Mouse (Mus musculus) heart, adult 2 months (tissue): ENCODE results near the gene Sept4. TPM values are rescaled to one million over a fixed set of nuclear protein-coding genes. Genes with fewer than 3 reads are reported as not detected.

Source experiments
- DNase-seq, 2 experiments: peaks; one replicate each; pipeline ENCODE4 v3.0.0; 2021
- H3K27ac ChIP-seq: fragments of 200-600 bp; 2 replicates; pipeline ENCODE4 v1.8.1; 2022
- H3K27me3 ChIP-seq: fragments of 200-500 bp; 2 replicates; pipeline ENCODE4 v1.6.1; 2012; ENCODE audit warnings: mild to moderate bottlenecking, low read length, inconsistent platforms, mixed read lengths; ENCODE audit not compliant: control insufficient read depth, insufficient read depth
- H3K36me3 ChIP-seq: fragments of 200-500 bp; 2 replicates; pipeline ENCODE4 v1.6.1; 2012; ENCODE audit warnings: low read length, inconsistent platforms; ENCODE audit not compliant: control insufficient read depth, insufficient read depth
- H3K4me1 ChIP-seq: fragments of 200-500 bp; 2 replicates; pipeline ENCODE4 v1.6.1; 2011; ENCODE audit warnings: low read length; ENCODE audit not compliant: control insufficient read depth, insufficient read depth
- H3K4me3 ChIP-seq: fragments of 200-600 bp; 2 replicates; pipeline ENCODE4 v1.8.1; 2022
- H3K79me2 ChIP-seq: fragments of 200-500 bp; replicated peaks from 2 replicates; pipeline ENCODE4 v1.6.1; 2012; ENCODE audit warnings: mild to moderate bottlenecking, inconsistent platforms, low read length, moderate library complexity, mixed read lengths; ENCODE audit not compliant: control insufficient read depth, insufficient read depth
- H3K9ac ChIP-seq: fragments of 200-500 bp; 2 replicates; pipeline ENCODE4 v1.6.1; 2012; ENCODE audit warnings: low read depth, mild to moderate bottlenecking, control low read depth, inconsistent platforms, low read length, mixed read lengths
- CTCF ChIP-seq: fragments of 200-600 bp; IDR thresholded peaks from 2 replicates; pipeline ENCODE4 v1.8.1; 2022; ENCODE audit warnings: antibody characterized with exemption, mild to moderate bottlenecking, moderate library complexity
- EP300 ChIP-seq: fragments of 200-500 bp; IDR thresholded peaks from 2 replicates; pipeline ENCODE4 v1.6.1; 2011; ENCODE audit warnings: low read depth, low read length, control low read depth; ENCODE audit not compliant: insufficient read depth
- POLR2A ChIP-seq: fragments of 200-500 bp; IDR thresholded peaks from 2 replicates; pipeline ENCODE4 v1.6.1; 2011; ENCODE audit warnings: mild to moderate bottlenecking, low read depth, low read length, control low read depth; ENCODE audit not compliant: insufficient read depth
- WGBS: fragments of 180-500 bp; shearing (Covaris S2); methylation state at CpG from one replicate; pipeline ENCODE4 v1.1.7; 2018; 5-methylcytosine and 5-hydroxymethylcytosine counted together
- intact Hi-C: fragments of 180-260 bp; cut with DNase I; formaldehyde crosslinking; loops from one replicate; pipeline ENCODE4 v1.15.1; 2025
- polyA plus RNA-seq: library from polyadenylated mRNA; depleted of rRNA; stranded (reverse); fragments of >200 nt; gene quantifications from 2 replicates; pipeline ENCODE4 v1.2.3, GENCODE M21; 2012
- total RNA-seq, 2 experiments: library from RNA; stranded (reverse); gene quantifications; 2 replicates each; pipeline ENCODE4 v1.2.3; 2021

Gene Sept4
- total and polyA plus RNA-seq, 3 experiments = 36.7 to 39.9 (median 38.6) TPM

DNA sequence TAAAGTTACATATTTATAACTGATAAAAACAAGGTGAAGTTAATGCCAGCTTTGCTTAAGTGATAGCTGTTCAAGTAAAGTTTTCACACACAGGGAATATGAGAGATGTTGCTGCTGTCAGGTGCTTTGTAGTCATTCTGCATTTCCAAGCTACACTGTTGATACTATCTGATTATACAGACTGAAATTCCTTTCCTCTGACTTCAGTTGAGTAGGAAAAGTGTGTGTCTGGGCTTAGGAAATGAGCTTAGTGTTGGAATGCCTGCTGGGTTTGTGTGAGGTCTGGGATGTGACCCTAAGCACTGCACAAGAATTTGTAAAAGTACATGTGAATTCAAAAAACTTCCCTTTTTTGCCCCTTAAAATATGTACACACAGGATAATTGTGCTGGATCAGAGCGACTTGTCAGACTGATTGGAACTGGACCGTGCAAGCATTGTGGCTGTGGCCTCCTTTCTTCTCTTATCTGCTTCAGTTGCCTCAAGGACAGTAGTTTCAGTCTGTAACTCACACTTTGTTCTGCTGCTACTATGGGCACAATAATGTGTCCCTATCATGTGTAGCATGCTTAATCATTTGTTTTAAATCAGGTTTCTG is 13.5 kb upstream of the Sept4 start:
- intact Hi-C loops = loop anchor here (2.0 kb wide), 1 partner anchor 30 kb away; no protein-coding TSS in a partner anchor
- DNase-seq = no peak
- 18% methylated on average over 2 of the region's 2 CpGs for WGBS
- H3K79me2 ChIP-seq = no peaks in the 10 kb centered on the region
- no peak overlapping the region for H3K9ac ChIP-seq
- no peak overlapping the region for H3K4me3 ChIP-seq
- no peak for TF ChIP-seq POLR2A
- no peak for TF ChIP-seq EP300
- TF ChIP-seq CTCF = no peak
- peaks cover 2% of the 10 kb centered on the region; the same call in 1 of the 2 replicates for H3K36me3 ChIP-seq
- no peaks in the 10 kb centered on the region for H3K27me3 ChIP-seq
- H3K27ac ChIP-seq = peak overlapping the region; percentile 51; the same call in 1 of the 2 replicates
- peaks cover 5% of the 10 kb centered on the region for H3K4me1 ChIP-seq

DNA sequence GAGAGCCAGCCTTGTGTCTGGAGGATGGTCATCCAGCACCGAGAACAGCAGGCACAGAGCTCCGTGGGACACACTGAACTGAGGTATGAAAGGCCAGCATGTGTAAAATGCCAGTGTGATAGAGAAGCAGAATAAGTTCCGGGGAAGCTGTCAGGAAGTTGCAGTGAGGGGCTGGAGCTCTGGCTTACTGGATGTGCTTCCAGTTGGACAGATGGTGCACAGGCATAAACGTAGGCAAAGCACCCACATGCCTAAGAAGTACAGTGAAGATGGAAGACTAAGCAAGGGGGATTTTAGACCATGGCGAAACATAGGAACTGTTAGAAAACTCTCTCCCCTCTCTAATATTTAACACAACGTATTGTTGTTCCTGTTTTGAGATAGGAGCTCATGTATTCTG is 7.5 kb upstream of the Sept4 start:
- no peak overlapping the region for H3K9ac ChIP-seq
- TF ChIP-seq CTCF = no peak
- TF ChIP-seq POLR2A = no peak
- no peak for TF ChIP-seq EP300
- no peaks in the 10 kb centered on the region for H3K36me3 ChIP-seq
- no peak overlapping the region for H3K4me3 ChIP-seq
- intact Hi-C loops = no loop called here
- WGBS = 46% methylated on average over 6 of the region's 6 CpGs
- no peaks in the 10 kb centered on the region for H3K4me1 ChIP-seq
- no peaks in the 10 kb centered on the region for H3K27me3 ChIP-seq
- DNase-seq = no peak
- H3K27ac ChIP-seq = no peak overlapping the region
- H3K79me2 ChIP-seq = no peaks in the 10 kb centered on the region

DNA sequence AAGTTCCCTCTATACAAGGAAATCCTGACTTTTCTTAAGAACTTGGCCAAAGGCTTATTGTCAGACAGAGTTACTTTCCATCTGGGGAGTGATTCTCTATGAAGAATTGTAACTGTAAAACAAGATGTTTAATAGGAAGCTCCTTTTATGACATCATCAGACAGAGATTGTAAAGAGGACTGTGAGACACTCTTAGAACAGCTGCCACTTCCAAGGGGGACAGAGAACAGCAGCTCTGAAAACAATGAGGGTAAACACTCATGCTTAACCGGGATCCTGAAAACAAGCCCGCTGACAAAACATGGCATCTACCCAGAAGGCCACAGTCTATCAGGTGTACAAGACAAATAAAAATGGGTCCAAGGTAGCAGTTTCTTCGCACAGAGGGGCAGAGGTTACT is 2.2 kb upstream of the Sept4 start, which contains the start of gene Gm11492:
TSS of gene Gm11492 (plus strand) at position 153 of the 400 bp plus-strand sequence.
- TF ChIP-seq EP300 (no peak), POLR2A (peak; percentile 23; the same call in 1 of the 2 replicates), CTCF (no peak)
- Histone ChIP-seq H3K4me3 (no peak within 1 kb of the TSS), H3K27ac (peak within 1 kb of the TSS; percentile 81), H3K79me2 (no peaks in the 10 kb centered on the region), H3K4me1 (peaks cover 22% of the 10 kb centered on the region), H3K9ac (no peak within 1 kb of the TSS), H3K36me3 (peaks cover 2% of the 10 kb centered on the region; the same call in 1 of the 2 replicates), H3K27me3 (no peaks in the 10 kb centered on the region)
- 47% methylated on average over 3 of the region's 3 CpGs for WGBS
- DNase-seq = no peak
- intact Hi-C loops = no loop called here

DNA sequence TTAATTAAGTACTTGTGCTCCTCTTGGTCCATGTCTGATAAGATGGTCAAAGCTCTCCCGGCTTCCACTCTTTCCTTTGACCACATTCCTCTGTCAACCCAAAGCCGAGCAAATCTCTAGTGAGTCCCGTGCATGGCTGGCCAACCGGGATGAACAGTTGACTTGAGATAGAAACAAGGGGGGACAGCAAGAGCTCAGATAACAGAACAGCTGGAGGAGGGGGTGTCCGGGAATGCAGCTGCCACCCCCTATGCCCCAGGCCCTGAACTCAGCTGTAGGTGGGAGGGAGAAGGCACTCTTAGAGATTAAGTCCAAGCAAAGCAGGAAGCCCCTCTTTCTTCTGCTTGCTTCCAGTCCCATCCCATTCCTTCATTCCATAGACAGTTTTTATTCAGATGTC is 2.0 kb downstream of the Sept4 start:
- peaks cover 27% of the 10 kb centered on the region for H3K4me1 ChIP-seq
- peaks cover 2% of the 10 kb centered on the region; the same call in 1 of the 2 replicates for H3K36me3 ChIP-seq
- no peak for TF ChIP-seq CTCF
- no peak for TF ChIP-seq POLR2A
- no peak for TF ChIP-seq EP300
- no peak overlapping the region for H3K4me3 ChIP-seq
- 16% methylated on average over 5 of the region's 5 CpGs for WGBS
- no peak for DNase-seq
- no peaks in the 10 kb centered on the region for H3K79me2 ChIP-seq
- intact Hi-C loops = no loop called here
- no peaks in the 10 kb centered on the region for H3K27me3 ChIP-seq
- no peak overlapping the region for H3K9ac ChIP-seq
- peak overlapping the region; percentile 79 for H3K27ac ChIP-seq

DNA sequence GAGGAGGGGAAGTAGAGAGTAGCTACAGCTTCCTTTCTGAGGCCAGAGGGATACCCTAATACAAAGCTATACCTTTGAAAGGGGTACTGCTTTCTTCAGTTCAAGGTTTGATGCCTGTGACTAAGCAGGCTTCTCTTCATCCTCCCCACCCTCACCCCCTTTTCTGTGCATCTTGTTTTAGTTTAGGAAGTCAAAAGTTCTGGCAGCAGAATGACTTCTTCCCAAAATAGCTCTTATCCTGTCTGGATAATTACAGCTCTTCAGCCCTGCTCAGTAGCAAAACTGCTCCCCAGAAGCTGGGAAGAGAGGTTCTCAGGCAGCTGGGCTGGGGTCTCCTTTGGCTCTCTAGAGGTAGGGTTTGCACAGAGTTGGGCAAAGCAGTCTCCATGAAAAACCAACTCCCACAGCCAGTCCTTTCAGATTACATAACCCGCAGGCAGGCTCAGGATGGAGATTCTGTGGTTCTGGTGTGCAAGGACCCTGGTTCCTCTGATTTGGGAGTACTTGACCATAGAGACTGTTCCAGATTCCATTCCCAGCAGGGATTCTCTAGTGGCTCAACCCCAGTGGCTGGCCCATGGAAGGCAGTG is 2.8 kb downstream of the Sept4 start:
- H3K79me2 ChIP-seq = no peaks in the 10 kb centered on the region
- H3K36me3 ChIP-seq = peaks cover 2% of the 10 kb centered on the region; the same call in 1 of the 2 replicates
- H3K9ac ChIP-seq = peak overlapping the region; percentile 31
- peak in 1 of 2 experiments; percentile 37 for DNase-seq
- TF ChIP-seq EP300 (no peak), POLR2A (no peak), CTCF (no peak)
- H3K4me3 ChIP-seq = no peak overlapping the region
- intact Hi-C loops = no loop called here
- no peaks in the 10 kb centered on the region for H3K27me3 ChIP-seq
- H3K27ac ChIP-seq = peak overlapping the region; percentile 79
- peaks cover 27% of the 10 kb centered on the region for H3K4me1 ChIP-seq
- WGBS = 42% methylated on average over 1 of the region's 1 CpGs

DNA sequence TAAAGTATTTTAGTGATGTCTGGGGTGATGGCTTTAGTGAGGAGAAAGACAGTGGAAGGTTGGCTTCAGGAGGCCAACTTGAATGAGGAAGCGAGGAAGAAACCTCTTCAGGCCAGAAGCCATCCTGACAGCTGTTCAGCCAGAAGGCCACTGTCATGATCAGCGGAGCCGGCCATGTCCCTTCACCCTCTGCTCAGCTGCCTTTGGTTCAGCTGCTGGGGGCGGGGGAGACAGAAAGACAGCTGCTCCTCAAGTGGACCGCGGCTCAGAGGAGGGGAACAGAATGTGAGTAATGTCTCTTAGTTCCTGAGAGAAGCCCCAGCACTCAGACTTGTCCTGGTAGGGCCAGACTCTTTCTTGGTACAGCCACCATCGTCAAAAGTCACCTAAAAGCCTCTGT is 5.0 kb downstream of the Sept4 start:
- Histone ChIP-seq H3K79me2 (no peaks in the 10 kb centered on the region), H3K27ac (no peak overlapping the region; the same call in 1 of the 2 replicates), H3K4me3 (no peak overlapping the region), H3K9ac (no peak overlapping the region), H3K36me3 (peaks cover 2% of the 10 kb centered on the region; the same call in 1 of the 2 replicates), H3K27me3 (no peaks in the 10 kb centered on the region), H3K4me1 (peaks cover 27% of the 10 kb centered on the region)
- intact Hi-C loops = no loop called here
- TF ChIP-seq CTCF (no peak), EP300 (no peak), POLR2A (no peak)
- WGBS = 75% methylated on average over 7 of the region's 7 CpGs
- no peak for DNase-seq
